Mouse (Mus musculus): ENCODE measurements at regions not wholly inside any gene's neighbourhood (a gene's known extent, or its start where the extent isn't known, plus 50 kb on each side); places are given as distances from the start of the nearest gene placed in this dataset.

DNA sequence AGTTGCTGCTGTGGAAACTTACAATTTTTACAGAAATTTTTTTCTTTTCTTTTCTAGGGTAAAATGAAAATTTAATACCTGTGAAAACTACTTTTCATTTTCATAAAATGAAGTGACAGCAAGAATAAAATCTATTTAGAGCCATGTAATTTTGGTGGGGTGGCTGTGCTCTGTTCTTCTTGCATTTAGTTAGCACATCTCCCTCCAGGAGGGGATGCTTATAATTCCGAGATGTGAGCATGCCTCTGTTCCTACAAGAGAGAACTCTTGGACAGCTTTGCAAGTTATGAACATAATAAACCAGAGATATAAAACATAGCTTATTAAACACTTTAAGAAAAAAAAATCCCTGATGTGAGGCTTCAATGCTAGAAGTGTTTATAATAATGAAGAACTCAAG, 313.9 kb upstream of the Dph6 start:
- in situ Hi-C loops (cut with MboI, MseI), result no loop called here

DNA sequence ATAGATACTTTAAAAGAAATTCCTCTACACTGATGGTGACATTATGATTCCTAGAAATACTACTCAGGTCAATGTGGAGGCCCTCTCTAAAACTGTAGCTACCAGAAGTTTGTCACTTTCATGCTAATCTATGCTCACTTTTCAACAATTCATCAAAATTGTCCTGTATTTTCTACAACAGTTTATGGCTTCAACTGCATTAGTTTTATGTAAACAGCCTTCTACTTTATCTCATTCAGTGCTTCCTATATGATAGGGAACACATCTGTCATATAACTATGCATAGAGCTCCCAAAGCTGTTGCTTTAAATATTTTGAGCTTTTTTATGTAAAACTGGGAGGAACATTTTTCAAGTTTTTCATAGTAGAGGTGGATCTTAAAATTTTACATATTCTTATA, 338.7 kb upstream of the Dph6 start:
- in situ Hi-C loops (cut with MboI, MseI), result no loop called here

DNA sequence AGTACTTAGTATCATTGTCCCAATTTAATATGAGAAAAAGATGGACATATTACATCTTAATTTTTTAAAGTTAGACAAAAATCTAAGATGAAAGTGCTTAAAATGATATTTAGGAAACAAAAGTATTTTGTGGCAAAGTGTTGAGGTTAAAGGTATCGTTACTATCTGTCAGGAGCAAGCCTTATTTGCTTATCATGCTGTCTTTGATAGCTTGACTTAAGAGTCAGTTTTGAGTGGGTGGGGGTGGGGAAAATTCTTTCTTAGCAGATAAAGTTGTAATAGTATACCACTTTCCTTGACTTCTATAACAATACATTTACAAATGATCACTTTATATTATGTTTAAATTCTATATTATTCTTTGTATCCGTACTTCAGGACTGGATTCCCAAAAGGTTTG, 339.1 kb upstream of the Dph6 start:
- in situ Hi-C loops (cut with MboI, MseI), result no loop called here

DNA sequence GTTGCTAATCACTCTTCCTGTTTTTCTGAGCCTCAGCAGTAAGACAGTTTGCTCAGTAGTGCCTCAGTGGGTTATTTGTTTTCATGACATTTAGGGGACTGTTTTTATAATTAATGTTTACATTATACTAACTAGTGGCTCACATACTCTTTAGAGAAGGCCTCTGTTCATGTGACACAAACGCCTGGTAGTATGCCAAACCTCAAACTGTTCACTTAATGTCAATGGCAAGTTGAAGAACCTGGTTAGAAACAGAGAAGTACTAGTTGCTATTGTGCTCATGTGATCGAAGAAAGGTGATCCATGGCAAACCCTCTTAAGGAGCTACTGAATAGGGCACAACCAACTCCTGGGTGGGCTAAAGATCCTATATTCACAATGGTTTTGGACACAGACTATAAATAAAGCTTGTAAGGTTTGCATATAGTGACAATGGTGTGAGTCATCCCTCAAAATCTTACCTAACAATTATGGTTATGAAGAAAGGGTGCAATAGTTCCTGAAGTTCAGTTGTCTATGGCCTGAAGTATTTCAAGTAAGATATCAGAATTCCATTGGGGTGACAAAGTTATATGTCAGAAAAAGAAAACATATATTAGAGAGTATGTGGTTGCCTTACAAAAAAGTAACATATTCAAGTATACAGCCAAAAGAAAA, 340.1 kb upstream of the Dph6 start:
- in situ Hi-C loops (cut with MboI, MseI), result no loop called here

DNA sequence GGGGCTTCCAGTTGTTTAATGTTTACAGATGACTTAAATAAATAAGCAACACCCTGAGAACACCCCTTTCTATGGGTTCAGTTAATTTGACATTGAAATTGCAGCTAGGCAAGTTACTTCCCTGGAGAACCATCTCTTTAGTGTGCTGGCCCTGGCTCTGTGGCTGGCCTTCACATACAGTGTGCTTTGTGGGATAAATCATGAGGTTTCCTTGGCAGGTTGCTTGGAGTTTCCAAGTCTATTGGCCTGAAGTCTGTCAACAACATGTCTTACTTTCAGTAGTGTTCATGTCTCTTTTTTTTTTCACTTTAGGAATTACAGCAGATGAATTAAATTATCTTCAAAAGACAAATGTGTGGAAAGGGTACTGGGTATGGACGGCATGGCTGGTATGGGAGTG, 359.2 kb upstream of the Dph6 start:
- in situ Hi-C loops (cut with MboI, MseI), result no loop called here

DNA sequence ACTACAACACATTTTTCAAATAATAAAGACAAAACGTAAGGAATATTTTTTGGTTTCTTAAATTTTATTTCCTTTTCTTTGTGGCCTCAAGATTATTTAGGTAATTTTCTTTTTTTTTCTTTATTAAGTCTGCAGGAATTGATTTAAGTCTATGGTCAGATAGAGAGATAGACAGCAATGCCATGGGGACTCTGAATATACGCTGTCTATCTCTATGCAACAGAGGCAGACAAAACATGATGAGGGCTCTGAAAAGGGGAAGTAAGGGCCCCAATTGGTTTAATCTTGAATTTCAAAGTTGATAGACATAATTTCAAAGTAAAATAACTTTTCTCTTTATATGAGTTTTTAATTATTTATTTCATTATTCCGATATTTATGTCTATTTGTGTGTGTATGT, 372.0 kb upstream of the Dph6 start:
- in situ Hi-C loops (cut with MboI, MseI), result no loop called here

DNA sequence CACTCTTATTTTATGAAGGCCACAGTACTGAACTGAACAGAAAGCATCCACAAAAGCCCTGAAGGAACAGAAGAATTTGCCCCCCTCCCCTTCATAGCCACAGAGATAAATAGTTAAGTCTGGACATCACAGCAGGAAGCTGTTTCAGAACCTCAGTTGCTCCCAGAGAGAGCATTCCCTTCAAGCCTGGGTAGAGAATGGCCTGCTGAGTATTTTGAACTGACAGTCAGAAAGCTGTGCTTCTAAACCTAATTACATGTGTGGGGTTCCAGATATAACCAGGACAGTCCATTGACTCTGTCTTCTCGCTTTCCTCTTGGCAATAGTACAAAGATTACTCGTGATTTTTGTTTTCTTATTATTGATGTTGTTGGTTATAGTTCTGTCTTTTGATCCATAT, 376.4 kb upstream of the Dph6 start:
- in situ Hi-C loops (cut with MboI, MseI), result no loop called here

DNA sequence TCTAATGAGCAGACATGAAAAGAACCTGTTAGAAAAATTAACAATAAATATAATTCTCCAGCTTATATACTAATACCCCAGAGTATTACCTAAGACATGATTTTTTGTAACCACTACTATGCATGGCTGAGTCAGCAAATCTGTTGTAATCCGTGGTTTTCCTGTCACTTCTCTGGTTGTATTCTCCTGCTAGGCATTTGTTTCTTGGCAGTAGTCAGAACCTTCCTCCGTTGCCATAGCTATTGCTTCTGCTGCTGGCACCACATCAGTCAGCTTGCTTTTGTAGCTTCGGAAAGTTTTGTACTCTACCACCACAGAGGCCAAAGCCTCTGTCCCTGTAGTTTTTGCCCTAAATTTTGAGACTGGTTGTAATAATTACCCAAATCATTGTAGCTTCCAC, 381.4 kb upstream of the Dph6 start:
- in situ Hi-C loops (cut with MboI, MseI), result no loop called here

DNA sequence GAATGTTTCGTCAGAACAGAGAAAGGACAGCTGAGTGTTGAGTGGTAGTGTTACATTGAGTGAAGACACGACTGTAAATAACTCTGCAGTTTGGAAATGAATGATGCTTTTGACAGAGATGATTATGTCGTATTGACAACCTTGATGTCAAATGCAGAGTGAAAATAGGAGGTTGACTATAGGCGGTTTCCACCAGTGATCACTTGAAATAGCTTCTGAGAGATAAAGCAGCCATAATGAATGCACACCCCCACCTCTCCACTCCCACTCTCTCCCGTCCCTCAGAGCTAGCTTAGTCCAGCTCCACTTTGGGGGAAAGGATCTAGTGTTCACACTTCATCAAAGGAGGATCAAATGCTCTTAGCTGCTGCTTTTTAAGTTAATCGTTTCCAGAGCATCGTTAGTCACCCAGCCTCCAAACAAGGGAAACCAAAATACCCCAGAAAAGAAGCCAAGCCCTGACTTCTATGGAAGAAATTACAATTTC, 387.6 kb upstream of the Dph6 start:
- in situ Hi-C loops (cut with MboI, MseI), result no loop called here

DNA sequence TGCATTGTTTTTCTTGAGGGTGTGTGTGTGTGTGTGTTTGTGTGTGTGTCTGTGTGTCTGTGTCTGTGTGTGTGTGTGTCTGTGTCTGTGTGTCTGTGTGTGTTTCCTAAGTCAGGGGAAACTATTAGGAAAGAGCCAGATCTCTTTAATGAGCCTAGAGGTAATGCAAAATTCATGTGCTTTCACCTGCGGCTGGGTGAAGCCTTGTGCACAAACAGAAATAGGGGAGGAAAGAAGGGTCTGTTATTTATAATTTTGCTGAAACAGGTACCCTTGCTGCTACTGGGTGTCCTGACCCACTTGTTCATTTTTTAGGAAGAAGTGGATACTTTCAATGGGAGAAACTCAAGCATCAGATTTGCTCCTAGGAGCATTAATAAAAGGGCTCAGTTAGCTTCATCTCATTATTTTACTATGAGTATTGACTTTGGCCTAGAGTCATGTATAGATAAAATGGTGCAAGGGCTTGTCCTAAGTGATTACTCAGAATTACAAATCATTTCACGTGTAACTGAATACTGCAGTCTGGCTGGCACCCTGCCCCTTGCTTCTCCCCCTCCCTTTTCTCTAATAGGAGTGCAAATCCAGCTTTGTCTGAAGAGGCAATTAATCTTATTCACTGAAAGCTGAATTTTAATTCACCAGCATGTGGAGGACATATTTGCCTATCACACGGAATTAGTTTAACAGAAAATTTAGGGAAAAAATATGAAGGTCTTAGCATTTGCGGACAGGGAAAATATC, 401.7 kb upstream of the Dph6 start:
- in situ Hi-C loops (cut with MboI, MseI), result no loop called here

DNA sequence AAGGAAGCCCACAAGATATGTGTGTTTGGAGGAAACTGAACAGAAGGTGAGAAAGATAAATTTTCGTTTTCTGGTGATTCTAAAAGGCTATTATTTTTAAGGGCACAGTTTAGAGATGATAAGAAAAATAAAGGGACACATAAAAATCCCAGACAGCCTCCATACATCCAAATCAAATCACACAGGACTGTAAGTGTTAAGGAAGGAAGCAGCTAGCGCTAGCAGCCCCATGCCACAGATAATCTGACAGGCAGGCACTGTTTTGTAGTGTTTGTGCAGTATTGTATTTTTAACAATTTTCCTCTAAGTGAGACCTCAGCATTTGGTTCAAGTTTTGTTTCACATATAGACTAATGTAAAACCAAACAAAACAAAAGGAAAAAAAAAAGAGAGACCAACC, 402.4 kb upstream of the Dph6 start:
- in situ Hi-C loops (cut with MboI, MseI), result no loop called here

DNA sequence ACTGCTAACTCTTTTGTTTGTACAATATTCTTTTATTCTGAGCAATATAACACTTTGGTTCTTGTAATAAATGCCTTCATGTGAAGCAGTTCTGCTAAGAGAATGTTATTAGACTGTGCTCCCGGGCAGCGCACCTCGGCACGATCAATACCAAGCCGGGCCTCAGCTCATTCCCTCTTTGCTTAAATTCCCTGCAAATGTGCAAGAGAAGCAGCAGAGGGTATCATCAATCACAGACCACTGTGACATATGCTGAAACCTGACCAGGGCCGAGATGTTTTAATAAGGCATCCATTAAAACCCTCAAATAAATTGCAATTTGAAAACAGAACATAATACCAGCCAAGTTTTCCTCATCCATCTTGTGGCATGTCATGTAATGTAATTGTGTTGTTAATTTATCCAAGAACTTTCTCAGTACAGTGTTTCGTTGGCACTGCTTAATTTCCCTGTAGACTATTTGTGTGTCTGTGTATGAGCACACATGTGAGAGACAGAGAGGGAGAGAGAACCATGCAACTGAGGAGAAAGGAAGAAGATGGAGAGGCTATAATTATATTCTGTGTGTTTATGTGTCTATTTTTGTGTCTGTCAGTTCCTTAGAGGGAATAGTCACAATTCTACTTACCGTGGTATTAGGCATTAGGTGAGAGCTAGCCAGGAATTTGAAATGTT, 412.9 kb upstream of the Dph6 start:
- in situ Hi-C loops (cut with MboI, MseI), result no loop called here

DNA sequence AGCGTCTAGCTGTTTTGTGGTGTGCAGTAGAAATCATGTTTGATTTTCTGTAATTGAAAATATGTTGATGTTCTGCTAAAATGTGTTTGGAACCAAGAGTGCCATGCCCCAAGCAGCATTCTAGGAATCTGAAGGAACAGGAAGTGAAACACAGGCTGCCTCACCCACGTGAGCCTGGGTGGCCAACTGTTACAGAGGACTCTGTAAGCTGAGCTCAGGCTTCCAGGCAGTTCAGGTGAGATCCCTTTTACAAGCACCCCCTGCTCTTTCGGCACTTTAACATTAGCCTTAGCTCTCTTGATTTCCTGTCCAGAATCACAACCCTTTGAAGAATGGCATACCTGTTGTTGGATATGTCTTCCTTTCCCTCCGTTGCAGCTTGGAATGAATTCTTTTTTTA, 414.9 kb upstream of the Dph6 start:
- in situ Hi-C loops (cut with MboI, MseI), result loop anchor here (10.0 kb wide), 1 partner anchor 1065 kb away; no protein-coding TSS in a partner anchor

DNA sequence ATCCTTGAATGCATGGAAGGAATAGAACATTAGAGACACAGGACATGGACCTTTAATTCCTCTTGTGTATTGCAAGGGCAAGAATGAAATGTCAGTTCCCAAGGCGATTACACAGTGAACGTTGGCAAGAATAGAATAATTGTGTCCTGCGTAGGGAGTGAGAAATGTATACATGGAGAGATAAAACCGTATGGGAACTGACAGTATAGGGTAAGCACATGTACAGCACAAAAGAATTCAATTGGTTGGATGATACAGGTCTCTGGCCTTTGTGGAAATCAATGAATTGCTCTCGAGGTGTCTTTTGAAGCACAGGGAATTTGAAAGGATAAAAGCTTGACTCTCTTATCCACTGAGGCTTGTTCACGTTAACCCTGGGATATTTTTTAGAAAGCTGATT, 415.4 kb upstream of the Dph6 start:
- in situ Hi-C loops (cut with MboI, MseI), result loop anchor here (10.0 kb wide), 1 partner anchor 1065 kb away; no protein-coding TSS in a partner anchor

DNA sequence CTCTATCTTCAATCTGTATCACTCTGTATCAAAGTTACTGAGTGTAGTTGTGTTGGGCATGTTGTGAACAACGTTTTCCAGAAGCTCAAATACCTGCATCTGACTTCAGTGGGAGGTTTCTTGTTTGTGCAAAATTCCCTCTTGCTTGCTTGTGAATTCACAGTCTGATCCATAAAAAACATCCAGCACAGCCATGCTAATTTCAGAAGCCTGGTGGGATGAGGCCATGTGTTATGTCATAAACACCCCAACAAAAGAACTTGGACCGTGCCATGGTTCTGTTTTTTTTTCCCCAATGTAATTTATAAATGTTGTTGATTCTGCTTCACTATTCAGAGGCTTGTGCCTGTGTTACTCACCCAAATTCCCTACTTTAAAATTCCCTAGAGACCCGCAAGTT, 415.9 kb upstream of the Dph6 start:
- in situ Hi-C loops (cut with MboI, MseI), result loop anchor here (10.0 kb wide), 1 partner anchor 1064 kb away; no protein-coding TSS in a partner anchor

DNA sequence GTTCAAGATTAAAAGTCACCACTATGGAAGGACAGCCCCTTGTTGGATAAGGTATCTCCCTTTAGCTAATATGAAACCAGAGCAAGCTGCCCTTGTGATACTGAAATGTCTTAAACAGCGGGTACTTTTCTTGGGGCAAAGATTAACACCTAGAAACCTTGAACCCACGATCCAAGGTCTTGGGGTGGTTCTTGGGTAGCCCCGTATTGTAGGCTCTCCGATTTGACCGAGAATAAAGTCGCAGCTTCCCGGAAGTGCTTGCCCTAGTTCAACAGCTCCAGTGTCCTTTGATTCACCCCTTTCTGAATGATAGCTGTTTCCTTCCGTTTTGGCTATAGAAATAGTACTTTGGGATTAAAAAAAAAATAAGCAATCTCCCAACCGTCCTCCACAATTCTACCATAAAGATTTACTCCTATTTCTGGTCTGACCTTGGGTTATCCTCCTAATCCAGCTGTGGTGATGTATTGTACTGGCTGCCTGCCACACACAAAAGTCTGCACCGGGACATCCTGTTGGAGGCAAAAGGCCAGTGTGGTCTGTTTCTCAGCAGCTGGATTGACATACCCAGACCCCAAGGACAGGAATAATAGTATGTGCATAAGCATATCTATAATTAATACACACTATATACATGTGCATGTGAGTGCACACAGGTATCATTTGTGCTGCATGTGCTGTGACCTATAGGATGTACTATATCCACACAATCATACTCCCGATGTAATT, 427.0 kb upstream of the Dph6 start:
- in situ Hi-C loops (cut with MboI, MseI), result no loop called here

DNA sequence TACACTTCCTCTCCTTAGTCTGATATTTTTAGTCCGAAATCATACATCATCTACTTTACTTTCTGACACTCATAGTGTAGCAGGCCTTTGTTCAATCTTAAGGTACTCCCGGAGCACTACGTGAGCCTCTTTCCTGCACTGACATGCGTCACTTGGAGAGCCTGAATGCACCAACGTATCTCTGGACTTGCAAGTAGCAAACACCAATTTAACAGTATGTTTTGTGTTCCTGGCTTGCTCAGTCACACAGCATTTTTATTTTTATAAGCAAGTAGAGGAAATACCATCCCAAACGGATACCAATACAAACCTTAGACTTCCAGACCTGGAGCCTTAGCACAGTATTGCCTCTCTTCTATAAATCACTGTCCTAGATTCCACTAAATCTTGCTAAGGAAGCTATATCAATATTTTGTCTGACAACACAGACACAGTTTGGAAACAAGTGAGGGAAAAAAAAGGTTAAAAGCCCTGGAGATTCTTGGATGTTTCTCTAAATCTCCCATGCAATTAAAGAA, 427.6 kb upstream of the Dph6 start:
- in situ Hi-C loops (cut with MboI, MseI), result no loop called here

DNA sequence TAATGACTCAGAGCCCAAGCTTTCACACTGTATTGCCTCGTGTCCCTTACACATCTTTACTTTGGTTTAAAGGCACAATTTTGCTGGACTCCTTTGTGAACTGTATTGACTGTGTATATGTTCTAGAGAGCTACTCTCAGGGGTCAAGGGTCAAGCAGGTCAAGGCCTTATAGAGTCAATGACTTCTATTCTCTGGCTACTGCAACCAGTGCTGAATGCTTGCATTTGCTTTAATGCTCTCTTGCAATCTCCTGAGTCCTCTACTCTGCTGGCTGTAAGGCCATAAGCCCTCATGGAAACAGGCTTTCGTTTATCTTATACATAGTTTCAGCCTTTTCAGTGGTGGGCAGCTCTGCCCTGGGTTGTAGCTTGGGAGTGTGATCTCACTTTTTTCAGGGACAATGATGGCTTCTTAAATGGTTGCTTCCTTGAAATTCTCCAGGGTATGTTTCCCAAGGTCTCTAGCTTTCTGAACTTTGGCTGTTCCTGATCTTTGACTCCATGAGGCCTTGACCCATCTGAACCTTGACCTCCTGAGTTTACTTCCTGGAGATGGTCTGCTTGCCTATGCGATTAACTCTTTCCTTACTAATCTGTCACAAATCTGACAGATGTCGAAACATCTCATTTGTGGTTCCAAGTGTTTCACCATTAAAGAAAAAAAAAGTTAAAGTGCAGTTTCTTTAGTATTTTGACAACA, 433.8 kb upstream of the Dph6 start:
- in situ Hi-C loops (cut with MboI, MseI), result no loop called here

DNA sequence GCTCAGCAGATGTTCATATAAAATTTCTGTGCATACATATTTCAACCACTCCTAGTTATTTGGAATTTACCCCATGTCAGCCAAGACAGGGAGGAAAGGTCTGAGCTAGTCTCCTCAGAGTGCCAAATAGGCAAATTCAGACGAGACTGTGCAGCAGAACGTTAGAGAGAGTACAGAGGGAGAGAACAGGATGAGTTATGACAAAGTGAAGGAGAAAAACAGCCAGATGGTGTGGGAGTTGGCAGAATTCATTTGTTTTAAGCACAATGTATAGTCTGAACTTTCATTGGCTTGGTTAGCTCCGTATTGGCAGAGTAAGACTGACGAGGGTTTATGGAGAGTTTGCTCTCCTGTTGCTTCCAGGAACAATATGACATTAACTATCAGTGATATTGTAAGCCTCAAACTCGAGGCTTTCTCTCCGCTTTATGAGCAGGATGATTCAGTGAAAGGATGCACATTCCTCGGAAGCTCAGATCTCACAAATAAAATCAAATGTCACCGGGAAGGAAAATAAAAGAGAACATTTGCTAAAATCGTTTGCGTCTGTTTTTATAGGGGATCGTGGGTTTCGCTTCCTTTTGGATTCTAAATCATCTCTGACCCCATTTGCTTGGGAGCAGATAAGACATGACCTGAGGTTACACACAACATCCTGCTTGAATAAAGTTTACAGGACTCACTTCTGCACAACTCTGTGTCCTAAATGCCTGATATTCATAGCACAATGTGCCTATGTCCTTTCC, 435.8 kb upstream of the Dph6 start:
- in situ Hi-C loops (cut with MboI, MseI), result no loop called here

DNA sequence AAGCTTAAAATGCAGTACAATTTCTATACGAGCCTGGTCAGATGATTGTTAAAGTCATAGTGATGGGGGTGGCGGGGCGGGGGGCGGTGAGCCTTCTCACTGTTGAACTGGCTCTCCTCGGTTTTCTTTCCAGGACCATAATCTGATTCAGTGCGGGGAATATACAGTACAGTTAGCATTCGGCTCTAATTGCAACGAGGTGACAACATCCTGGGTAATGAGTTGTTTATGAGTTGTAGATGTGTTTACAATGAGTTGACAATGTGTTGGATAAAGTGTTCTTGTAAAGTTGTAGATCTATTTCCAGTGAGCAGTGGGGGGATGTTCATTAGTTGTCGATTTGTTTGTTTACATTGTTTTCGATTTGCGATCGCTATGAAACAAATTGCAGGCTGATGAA, 440.6 kb upstream of the Dph6 start:
- in situ Hi-C loops (cut with MboI, MseI), result no loop called here

All from T-helper 1 cell (primary cell).